Mouse (Mus musculus): ENCODE results near the gene Scn4b. TPM values are rescaled to one million over a fixed set of nuclear protein-coding genes. Genes with fewer than 3 reads are reported as not detected.

Scn4b gene
- polyA plus RNA-seq, 1 experiment from 2014 or later, result 0.46 TPM

- H3K27ac ChIP-seq, result no peak overlapping the region
- H3K36me3 ChIP-seq, result no peaks in the 10 kb centered on the region
- no peak overlapping the region for H3K4me3 ChIP-seq
- H3K4me2 ChIP-seq, result no peak overlapping the region
- peaks cover 7% of the 10 kb centered on the region; the same call in 1 of the 2 replicates for H3K4me1 ChIP-seq
- no peak overlapping the region for H3K9ac ChIP-seq
- no peaks in the 10 kb centered on the region for H3K27me3 ChIP-seq
- ATAC-seq (ENCODE audit: insufficient number of reproducible peaks, low FRiP score, low TSS enrichment, low read depth), result no peak
- WGBS, result 73% methylated on average over 5 of the region's 5 CpGs
- H3K9me3 ChIP-seq, result no peaks in the 10 kb centered on the region
Measured at GRCm38 (mm10) chr9:45201319-45201947, 63.2 kb downstream of the Scn4b start.

- H3K27me3 ChIP-seq, result no peaks in the 10 kb centered on the region
- no peak overlapping the region for H3K4me3 ChIP-seq
- no peaks in the 10 kb centered on the region for H3K9me3 ChIP-seq
- ATAC-seq (ENCODE audit: insufficient number of reproducible peaks, low FRiP score, low TSS enrichment, low read depth), result no peak
- H3K36me3 ChIP-seq, result no peaks in the 10 kb centered on the region
- 56% methylated on average over 9 of the region's 9 CpGs for WGBS
- H3K4me2 ChIP-seq, result no peak overlapping the region
- no peak overlapping the region for H3K27ac ChIP-seq
- H3K4me1 ChIP-seq, result peaks cover 7% of the 10 kb centered on the region; the same call in 1 of the 2 replicates
- no peak overlapping the region for H3K9ac ChIP-seq
Measured at GRCm38 (mm10) chr9:45202021-45202798, 64.0 kb downstream of the Scn4b start.

Other genes with a start within 250 kb of the Scn4b start
- gene Atp5l, start 217.7 kb upstream of the Scn4b start, polyA plus RNA-seq (2015; fragmentation: Nextera tagmentation; extraction: Ambion mirVana), result 568 and 652 TPM in 2 replicates
- gene Ube4a, start 172.8 kb upstream of the Scn4b start, polyA plus RNA-seq (2015; fragmentation: Nextera tagmentation; extraction: Ambion mirVana), result 23.9 and 24.8 TPM in 2 replicates
- 0.51 and 0.76 TPM in 2 replicates for gene Cd3g, start 158.0 kb upstream of the Scn4b start, polyA plus RNA-seq (2015; fragmentation: Nextera tagmentation; extraction: Ambion mirVana)
- gene Cd3d, start 156.6 kb upstream of the Scn4b start, polyA plus RNA-seq (2015; fragmentation: Nextera tagmentation; extraction: Ambion mirVana), result 0.28 TPM in 1 of 2 replicates, not detected in the other
- gene Cd3e, start 128.8 kb upstream of the Scn4b start, polyA plus RNA-seq (2015; fragmentation: Nextera tagmentation; extraction: Ambion mirVana), result 0.38 and 0.45 TPM in 2 replicates
- gene Mpzl2, start 98.6 kb upstream of the Scn4b start, polyA plus RNA-seq (2015; fragmentation: Nextera tagmentation; extraction: Ambion mirVana), result 41.0 and 46.0 TPM in 2 replicates
- 13.9 and 16.3 TPM in 2 replicates for gene Mpzl3, start 83.2 kb upstream of the Scn4b start, polyA plus RNA-seq (2015; fragmentation: Nextera tagmentation; extraction: Ambion mirVana)
- gene Jaml, start 59.2 kb upstream of the Scn4b start, polyA plus RNA-seq (2015; fragmentation: Nextera tagmentation; extraction: Ambion mirVana), result 0.37 and 0.63 TPM in 2 replicates
- gene Scn2b, start 20.6 kb upstream of the Scn4b start, polyA plus RNA-seq (2015; fragmentation: Nextera tagmentation; extraction: Ambion mirVana), result 4.6 and 4.9 TPM in 2 replicates
- 0.15 and 0.30 TPM in 2 replicates for gene BC049352, start 43.6 kb downstream of the Scn4b start, polyA plus RNA-seq (2015; fragmentation: Nextera tagmentation; extraction: Ambion mirVana)
- 22.6 and 23.2 TPM in 2 replicates for gene Tmprss4, start 65.7 kb downstream of the Scn4b start, polyA plus RNA-seq (2015; fragmentation: Nextera tagmentation; extraction: Ambion mirVana)
- 1.3 and 1.4 TPM in 2 replicates for gene Il10ra, start 130.8 kb downstream of the Scn4b start, polyA plus RNA-seq (2015; fragmentation: Nextera tagmentation; extraction: Ambion mirVana)
- gene Tmprss13, start 180.7 kb downstream of the Scn4b start, polyA plus RNA-seq (2015; fragmentation: Nextera tagmentation; extraction: Ambion mirVana), result 14.6 and 14.7 TPM in 2 replicates
- gene Fxyd6, start 231.8 kb downstream of the Scn4b start, polyA plus RNA-seq (2015; fragmentation: Nextera tagmentation; extraction: Ambion mirVana), result 120 and 122 TPM in 2 replicates